In genomic region chr14:54430406-54431145, GRCm38 (mm10) we compare ENCODE assay signal across 7 mouse cellular contexts. TPM values are rescaled to one million over a fixed set of nuclear protein-coding genes. Genes with fewer than 3 reads are reported as not detected.
DNase-seq lines count a peak whose midpoint lies in the region; ATAC-seq and TF ChIP-seq lines count a peak whose summit lies in the region.

No protein-coding gene starts in this region.

- ATAC-seq in G1E (ENCODE audit: extremely low read depth, insufficient number of reproducible peaks, low FRiP score, poor library complexity, severe bottlenecking): no peak
- no peak for ATAC-seq in heart, embryonic 16.5 days (replicated peaks; ENCODE audit: extremely low read depth, insufficient read depth, low FRiP score)
- no peak for ATAC-seq in liver, embryonic 16.5 days (ENCODE audit: low read depth)
- ATAC-seq in frontal cortex, adult (ENCODE audit: low TSS enrichment): no peak

- no peaks in the 10 kb centered on the region for H3K9me3 ChIP-seq in CH12.LX (replicated peaks; ENCODE audit: low read length)
- no peaks in the 10 kb centered on the region for H3K9me3 ChIP-seq in G1E (replicated peaks)
- H3K9me3 ChIP-seq in heart, embryonic 16.5 days (replicated peaks; ENCODE audit: control insufficient read depth, low read length): no peaks in the 10 kb centered on the region
- no peaks in the 10 kb centered on the region for H3K9me3 ChIP-seq in liver, embryonic 16.5 days (replicated peaks; ENCODE audit: control insufficient read depth, low read length)

- dilution Hi-C loops in CH12.LX (cut with MboI; ENCODE audit: extremely low pct_ligation_motif_present, extremely low pct_unique_long_range_greater_than_20kb, low sequenced_read_pairs): no loop called here

- TF ChIP-seq CTCF in CH12.LX (conservative IDR thresholded peaks at IDR 0.05 in 1 of 2, IDR thresholded peaks at IDR 0.05 in 1 of 2; ENCODE audit: low read depth in 2 of 2, low read length in 2 of 2): no peak
- no peak for TF ChIP-seq CTCF in G1E (IDR thresholded peaks at IDR 0.05; ENCODE audit: low read depth, low read length)

- H3K36me3 ChIP-seq in CH12.LX (replicated peaks in 1 of 2; ENCODE audit: control insufficient read depth in 1 of 2, insufficient read depth in 1 of 2, low read length in 1 of 2) (peaks cover 13 to 29% of the 10 kb centered on the region in 2 experiments), G1E (replicated peaks) (peaks cover 59% of the 10 kb centered on the region)
- H3K36me3 ChIP-seq in heart, embryonic 16.5 days (ENCODE audit: control insufficient read depth, insufficient read depth): peaks cover 5% of the 10 kb centered on the region
- no peaks in the 10 kb centered on the region; the same call in 1 of the 2 replicates for H3K36me3 ChIP-seq in liver, embryonic 16.5 days (ENCODE audit: control insufficient read depth, insufficient read depth)

- TF ChIP-seq RAD21 in CH12.LX (IDR thresholded peaks at IDR 0.05; ENCODE audit: low read depth, low read length): no peak

- no peak overlapping the region for H3K27ac ChIP-seq in CH12.LX (ENCODE audit: insufficient read depth, low read depth)
- H3K27ac ChIP-seq in heart, embryonic 16.5 days (ENCODE audit: low read length): peak overlapping the region; percentile 96
- peak overlapping the region; percentile 73 for H3K27ac ChIP-seq in liver, embryonic 16.5 days (ENCODE audit: low read length)

- no peak for TF ChIP-seq EP300 in CH12.LX (IDR thresholded peaks at IDR 0.05; ENCODE audit: low read length)

- H3K4me1 ChIP-seq in CH12.LX (ENCODE audit: control insufficient read depth in 1 of 2, insufficient read depth in 2 of 2) (peaks cover 8 to 36% of the 10 kb centered on the region in 2 experiments), G1E (ENCODE audit: insufficient read depth, low read depth, low read length) (peaks cover 77% of the 10 kb centered on the region)
- H3K4me1 ChIP-seq in heart, embryonic 16.5 days (ENCODE audit: control insufficient read depth, insufficient read depth, low read length): peaks cover 41% of the 10 kb centered on the region
- H3K4me1 ChIP-seq in liver, embryonic 16.5 days (ENCODE audit: control insufficient read depth, low read depth, low read length): peaks cover 48% of the 10 kb centered on the region

- no peak overlapping the region for H3K9ac ChIP-seq in CH12.LX (ENCODE audit: insufficient read depth, low read depth)
- H3K9ac ChIP-seq in heart, embryonic 16.5 days (ENCODE audit: low read length): peak overlapping the region; percentile 97
- peak overlapping the region; percentile 24; the same call in 1 of the 2 replicates for H3K9ac ChIP-seq in liver, embryonic 16.5 days (ENCODE audit: low read depth, low read length)

- no peaks in the 10 kb centered on the region for H3K79me2 ChIP-seq in CH12.LX (replicated peaks; ENCODE audit: control insufficient read depth, extremely low read depth, insufficient read depth, poor library complexity, severe bottlenecking)

- H3K4me3 ChIP-seq in CH12.LX (replicated peaks in 1 of 3; ENCODE audit: low read depth in 2 of 3, low read length in 2 of 3, poor library complexity in 1 of 3) (no peak overlapping the region), G1E (ENCODE audit: low read depth, low read length) (peak overlapping the region; percentile 83)
- peak overlapping the region; percentile 83 for H3K4me3 ChIP-seq in heart, embryonic 16.5 days (ENCODE audit: low read length)
- peak overlapping the region; percentile 64 for H3K4me3 ChIP-seq in liver, embryonic 16.5 days (ENCODE audit: low read depth, low read length)

- no peak overlapping the region for H3K4me2 ChIP-seq in CH12.LX (ENCODE audit: insufficient read depth, low read depth, poor library complexity, severe bottlenecking)
- H3K4me2 ChIP-seq in heart, embryonic 16.5 days (ENCODE audit: low read depth, low read length): peak overlapping the region; percentile 80
- H3K4me2 ChIP-seq in liver, embryonic 16.5 days (ENCODE audit: low read depth, low read length): peak overlapping the region; percentile 68

- 5% methylated on average over 18 of the region's 18 CpGs for WGBS in heart, embryonic 16.5 days
- 12% methylated on average over 18 of the region's 18 CpGs for WGBS in liver, embryonic 16.5 days (ENCODE audit: insufficient replicate concordance)

- TF ChIP-seq POLR2A in CH12.LX (IDR thresholded peaks at IDR 0.05; ENCODE audit: low read depth, low read length): no peak

- H3K27me3 ChIP-seq in CH12.LX (replicated peaks) (no peaks in the 10 kb centered on the region), G1E (ENCODE audit: insufficient read depth, low read length) (no peaks in the 10 kb centered on the region)
- H3K27me3 ChIP-seq in heart, embryonic 16.5 days (ENCODE audit: control insufficient read depth, insufficient read depth, low read length): no peaks in the 10 kb centered on the region
- H3K27me3 ChIP-seq in liver, embryonic 16.5 days (ENCODE audit: control insufficient read depth, insufficient read depth, low read depth, low read length): peaks cover 38% of the 10 kb centered on the region

- DNase-seq in CH12.LX (ENCODE audit: extremely low read depth): no peak
- DNase-seq in G1E (ENCODE audit: low spot score): no peak
- no peak for DNase-seq in frontal cortex, postnatal 10 days (ENCODE audit: low spot score in 2 of 2)
- DNase-seq in layer of hippocampus, postnatal 14 days (ENCODE audit: low spot score in 2 of 2): no peak

- in situ Hi-C loops in CH12.LX (cut with MboI; ENCODE audit: low pct_ligation_motif_present, low pct_unique_long_range_greater_than_20kb, low sequenced_read_pairs): loop anchor here (10.0 kb wide), 1 partner anchor 196 kb away; no protein-coding TSS in a partner anchor

TF ChIP-seq in CH12.LX, 34 proteins besides CTCF, POLR2A, EP300 and RAD21:
- peak; percentile 23; the same call in 1 of the 2 replicates for TF ChIP-seq POLR2AphosphoS2 (IDR thresholded peaks at IDR 0.05; ENCODE audit: low read depth, low read length)
- TF ChIP-seq NELFE (IDR thresholded peaks at IDR 0.05; ENCODE audit: low read depth, low read length): no peak

RNA-seq across cellular contexts. Expression of gene Mmp14, which starts 0.8 kb away (rescaled TPM):
- total RNA-seq in CH12.LX (2012; rRNA removed): 0.08 and 0.17 TPM in 2 replicates
- total RNA-seq in CH12.LX (2014; rRNA removed): 0.08 and 0.11 TPM in 2 replicates
- 0.10 TPM in 1 of 2 replicates, not detected in the other for polyA plus RNA-seq in CH12.LX (2012; ENCODE audit: insufficient read length, low read depth)
- total RNA-seq in G1E (2014; fragmentation: Nextera tagmentation): 60.4 and 66.0 TPM in 2 replicates
- 28.6 and 33.8 TPM in 2 replicates for total RNA-seq in G1E (2017)
- 108 and 147 TPM in 2 replicates for polyA plus RNA-seq in G1E (2012)
- polyA plus RNA-seq in heart, embryonic 16.5 days (2015; fragmentation: Nextera tagmentation; extraction: Ambion mirVana): 89.5 and 99.5 TPM in 2 replicates
- 22.9 and 25.3 TPM in 2 replicates for polyA plus RNA-seq in liver, embryonic 16.5 days (2015; fragmentation: Nextera tagmentation; extraction: Ambion mirVana)
- 10 to 100 TPM; 20.0 to 29.8 TPM for total RNA-seq in layer of hippocampus, postnatal 14 days (2021)

RNA-seq across cellular contexts. Expression of gene Mrpl52, which starts 3.9 kb away (rescaled TPM):
- total RNA-seq in CH12.LX (2012; rRNA removed) (309 and 328 TPM in 2 replicates), CH12.LX (2014; rRNA removed) (87.9 and 97.1 TPM in 2 replicates), G1E (2014; fragmentation: Nextera tagmentation) (318 and 469 TPM in 2 replicates), G1E (2017) (238 and 282 TPM in 2 replicates)
- polyA plus RNA-seq in CH12.LX (2012; ENCODE audit: insufficient read length, low read depth) (230 and 281 TPM in 2 replicates), G1E (2012) (1,643 and 2,190 TPM in 2 replicates)
- polyA plus RNA-seq in heart, embryonic 16.5 days (2015; fragmentation: Nextera tagmentation; extraction: Ambion mirVana): 191 and 212 TPM in 2 replicates
- 161 and 178 TPM in 2 replicates for polyA plus RNA-seq in liver, embryonic 16.5 days (2015; fragmentation: Nextera tagmentation; extraction: Ambion mirVana)
- total RNA-seq in layer of hippocampus, postnatal 14 days (2021): 10 to 100 TPM; 92.7 to 96.6 TPM

RNA-seq across cellular contexts. Expression of gene Slc7a7, which starts 13.0 kb away (rescaled TPM):
- total RNA-seq in CH12.LX (2012; rRNA removed): 43.3 and 50.4 TPM in 2 replicates
- total RNA-seq in CH12.LX (2014; rRNA removed): 23.8 and 27.8 TPM in 2 replicates
- 40.0 and 45.4 TPM in 2 replicates for polyA plus RNA-seq in CH12.LX (2012; ENCODE audit: insufficient read length, low read depth)
- 4.6 and 6.2 TPM in 2 replicates for total RNA-seq in G1E (2014; fragmentation: Nextera tagmentation)
- 0.55 and 0.76 TPM in 2 replicates for total RNA-seq in G1E (2017)
- 0.88 and 1.1 TPM in 2 replicates for polyA plus RNA-seq in G1E (2012)
- polyA plus RNA-seq in heart, embryonic 16.5 days (2015; fragmentation: Nextera tagmentation; extraction: Ambion mirVana): 8.6 and 12.3 TPM in 2 replicates
- polyA plus RNA-seq in liver, embryonic 16.5 days (2015; fragmentation: Nextera tagmentation; extraction: Ambion mirVana): 9.5 and 10.5 TPM in 2 replicates
- total RNA-seq in layer of hippocampus, postnatal 14 days (2021): 1 to 10 TPM; 2.4 to 2.5 TPM

RNA-seq across cellular contexts. Expression of gene Lrp10, which starts 33.4 kb away (rescaled TPM):
- total RNA-seq in CH12.LX (2012; rRNA removed) (51.4 and 60.0 TPM in 2 replicates), CH12.LX (2014; rRNA removed) (27.9 and 28.7 TPM in 2 replicates), G1E (2014; fragmentation: Nextera tagmentation) (36.3 and 44.4 TPM in 2 replicates), G1E (2017) (25.5 and 39.7 TPM in 2 replicates)
- polyA plus RNA-seq in CH12.LX (2012; ENCODE audit: insufficient read length, low read depth) (64.1 and 79.8 TPM in 2 replicates), G1E (2012) (226 and 280 TPM in 2 replicates)
- polyA plus RNA-seq in heart, embryonic 16.5 days (2015; fragmentation: Nextera tagmentation; extraction: Ambion mirVana): 45.8 and 52.0 TPM in 2 replicates
- polyA plus RNA-seq in liver, embryonic 16.5 days (2015; fragmentation: Nextera tagmentation; extraction: Ambion mirVana): 17.9 and 19.3 TPM in 2 replicates
- total RNA-seq in layer of hippocampus, postnatal 14 days (2021): 10 to 100 TPM; 40.3 to 45.1 TPM

RNA-seq across cellular contexts. Expression of gene Rem2, which starts 45.3 kb away (rescaled TPM):
- total RNA-seq in CH12.LX (2012; rRNA removed) (0.08 and 0.29 TPM in 2 replicates), CH12.LX (2014; rRNA removed) (not detected in 2 replicates), G1E (2014; fragmentation: Nextera tagmentation) (not detected in 2 replicates), G1E (2017) (not detected in 2 replicates)
- polyA plus RNA-seq in CH12.LX (2012; ENCODE audit: insufficient read length, low read depth) (0.18 TPM in 1 of 2 replicates, not detected in the other), G1E (2012) (0.06 and 0.08 TPM in 2 replicates)
- polyA plus RNA-seq in heart, embryonic 16.5 days (2015; fragmentation: Nextera tagmentation; extraction: Ambion mirVana): 0.59 and 2.2 TPM in 2 replicates
- 0.09 and 0.34 TPM in 2 replicates for polyA plus RNA-seq in liver, embryonic 16.5 days (2015; fragmentation: Nextera tagmentation; extraction: Ambion mirVana)
- 10 to 100 TPM; 31.3 to 33.2 TPM for total RNA-seq in layer of hippocampus, postnatal 14 days (2021)

Comparison
In these comparisons a context has a peak if more than half of its experiments do, and no peak if none do; other contexts are left out.
1. H3K4me3 ChIP-seq: peak in G1E (single experiment), heart, embryonic 16.5 days (single experiment) and liver, embryonic 16.5 days (single experiment); none in CH12.LX (0 of 3).
2. RNA of gene Mmp14, which starts 0.8 kb away (polyA plus RNA-seq): 108 to 147 TPM in G1E, 89.5 to 99.5 TPM in heart, embryonic 16.5 days and 22.9 to 25.3 TPM in liver, embryonic 16.5 days; 0.10 TPM in CH12.LX; every median in the first group is over 10 times any median in the second.